Mouse (Mus musculus): Measurements from ENCODE around the gene Strip1.
"Not testable (repeated sequence)": the region's sequence is repeated elsewhere in the genome, so short reads cannot be mapped to it uniquely, and the experiment has no call there.

Strip1 gene

GRCm38 (mm10) chr3:107631523-107631958 is at the start of gene Strip1:
Gene Strip1, minus strand, starts transcription at chr3:107631694.
- peak; percentile 99 for DNase-seq (ENCODE audit: low read depth, low spot score)

DNA sequence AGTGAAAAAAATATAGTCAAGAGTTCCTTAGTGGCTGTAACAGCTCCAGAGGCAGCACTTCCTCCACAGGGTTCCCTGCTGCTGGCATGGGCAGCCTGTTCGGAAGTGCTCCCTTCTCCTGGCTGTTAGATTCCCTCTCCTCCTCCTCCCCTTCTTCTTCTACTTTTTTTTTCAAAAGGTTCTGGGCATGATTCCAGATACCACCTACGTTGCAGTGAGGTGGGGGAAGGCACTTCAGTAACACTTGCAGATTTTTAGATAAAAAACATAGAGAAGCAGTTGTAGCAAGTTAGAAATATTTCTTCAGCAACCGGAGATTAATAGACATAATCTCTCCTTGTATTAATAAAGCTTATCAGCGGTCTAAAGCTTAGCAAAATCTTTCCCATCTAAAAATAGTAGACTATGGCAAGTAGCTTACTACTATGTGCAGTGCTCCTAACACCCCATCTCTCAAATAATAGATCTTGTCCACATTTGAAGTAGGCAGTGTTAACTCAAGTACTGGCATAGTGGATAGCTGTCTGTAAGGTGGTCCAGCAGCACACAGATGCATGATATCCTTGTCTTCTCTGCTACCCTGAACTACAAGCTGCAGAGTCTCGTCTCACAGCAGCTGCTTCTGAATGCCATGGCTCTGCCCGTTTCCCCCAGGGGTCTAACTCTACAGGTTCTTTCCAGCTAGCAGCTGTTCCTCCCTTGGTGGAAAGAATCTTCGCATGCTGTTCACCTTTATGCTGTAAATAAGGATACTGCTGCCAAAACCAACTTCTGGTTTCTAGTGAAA is 49.5 kb upstream of the Strip1 start:
- peak; percentile 53 for DNase-seq (ENCODE audit: low read depth, low spot score)

- DNase-seq (ENCODE audit: low read depth, low spot score) = no peak
Observed at GRCm38 (mm10) chr3:107671509-107671908, 40.0 kb upstream of the Strip1 start.

GRCm38 (mm10) chr3:107670500-107670899 is 39.0 kb upstream of the Strip1 start:
- DNase-seq (ENCODE audit: low read depth, low spot score) = no peak

DNA sequence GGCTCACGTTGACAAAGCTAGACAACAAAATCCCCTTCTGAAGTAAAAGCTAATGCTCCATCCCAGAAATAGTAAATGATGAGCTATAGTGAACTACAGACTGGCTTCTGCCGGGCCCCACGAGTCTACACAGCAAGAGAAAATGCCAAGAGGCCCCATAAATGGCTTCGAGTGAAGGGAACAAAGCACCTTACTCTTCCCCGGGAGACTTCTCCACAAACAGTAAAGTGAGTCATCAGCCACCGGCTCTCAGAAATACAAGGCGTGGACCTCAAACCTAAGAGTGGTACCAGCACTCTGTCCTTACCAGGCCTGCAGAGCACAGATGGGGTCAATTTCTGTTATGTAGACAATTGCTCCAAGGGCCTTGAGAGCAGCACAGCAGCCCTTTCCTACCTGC is 37.3 kb upstream of the Strip1 start:
- DNase-seq (ENCODE audit: low read depth, low spot score) = no peak

- no peak for DNase-seq (ENCODE audit: low read depth, low spot score)
Observed at GRCm38 (mm10) chr3:107667426-107667825, 35.9 kb upstream of the Strip1 start.

GRCm38 (mm10) chr3:107664641-107665040 is 33.1 kb upstream of the Strip1 start:
- DNase-seq (ENCODE audit: low read depth, low spot score) = no peak

DNA sequence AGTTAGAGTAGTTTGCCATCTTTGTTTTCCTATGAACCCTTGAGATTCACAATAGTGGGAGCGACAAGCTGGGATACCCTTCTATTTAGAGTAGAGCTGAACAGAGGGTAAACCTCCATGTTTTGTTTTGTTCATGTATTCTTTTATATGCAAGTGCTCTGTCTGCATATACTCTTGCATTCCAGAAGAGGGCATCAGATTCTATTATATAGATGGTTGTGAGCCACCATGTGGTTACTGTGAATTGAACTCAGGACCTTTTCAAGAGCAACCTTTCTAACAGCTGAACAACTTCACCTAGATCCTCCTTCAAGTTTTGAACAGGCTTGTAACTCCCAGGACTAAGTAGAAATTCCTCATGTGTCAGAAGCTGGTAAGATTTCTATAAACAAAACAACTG is 27.5 kb upstream of the Strip1 start:
- DNase-seq (ENCODE audit: low read depth, low spot score) = peak; percentile 50

DNA sequence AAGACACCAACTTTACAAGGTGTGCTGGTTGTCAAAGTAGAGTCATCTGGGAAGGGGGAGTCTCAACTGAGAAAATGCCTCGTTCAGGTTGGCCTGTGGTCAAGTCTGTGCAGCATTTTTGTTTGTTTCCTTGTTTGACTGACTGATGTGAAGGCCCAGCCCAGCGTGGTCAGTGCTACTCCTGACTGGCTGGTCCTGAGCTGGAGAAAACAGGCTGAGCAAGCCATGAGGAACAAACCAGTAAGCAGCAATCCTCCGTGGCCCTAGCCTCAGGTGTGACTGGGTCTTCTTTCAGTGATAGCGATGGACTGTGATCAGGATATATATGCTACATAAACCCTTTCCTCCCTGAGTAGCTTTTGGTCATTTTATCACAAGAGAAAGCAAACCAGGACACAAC is 25.4 kb upstream of the Strip1 start:
- DNase-seq (ENCODE audit: low read depth, low spot score) = peak; percentile 27

DNA sequence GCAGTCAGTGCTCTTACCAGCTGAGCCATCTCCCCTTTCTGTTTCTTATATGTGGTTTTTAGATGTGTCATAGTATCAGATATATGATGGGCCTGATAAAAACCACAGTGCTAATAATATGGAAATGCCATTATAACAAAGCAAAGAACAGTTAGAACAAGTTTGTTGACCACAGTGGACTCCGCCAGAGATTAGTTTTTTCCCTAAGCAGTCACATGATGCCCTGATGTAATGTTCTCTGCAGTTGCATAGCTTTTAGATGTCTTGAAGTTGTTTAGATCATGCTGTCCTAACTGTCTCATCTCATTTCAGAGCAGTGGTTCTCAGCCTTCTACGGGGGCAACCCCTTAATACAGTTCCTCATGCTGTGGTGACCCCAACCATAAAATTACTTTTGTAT is 24.7 kb upstream of the Strip1 start:
- DNase-seq (ENCODE audit: low read depth, low spot score) = peak; percentile 72

GRCm38 (mm10) chr3:107655491-107655890 is 24.0 kb upstream of the Strip1 start:
- peak; percentile 24 for DNase-seq (ENCODE audit: low read depth, low spot score)

DNA sequence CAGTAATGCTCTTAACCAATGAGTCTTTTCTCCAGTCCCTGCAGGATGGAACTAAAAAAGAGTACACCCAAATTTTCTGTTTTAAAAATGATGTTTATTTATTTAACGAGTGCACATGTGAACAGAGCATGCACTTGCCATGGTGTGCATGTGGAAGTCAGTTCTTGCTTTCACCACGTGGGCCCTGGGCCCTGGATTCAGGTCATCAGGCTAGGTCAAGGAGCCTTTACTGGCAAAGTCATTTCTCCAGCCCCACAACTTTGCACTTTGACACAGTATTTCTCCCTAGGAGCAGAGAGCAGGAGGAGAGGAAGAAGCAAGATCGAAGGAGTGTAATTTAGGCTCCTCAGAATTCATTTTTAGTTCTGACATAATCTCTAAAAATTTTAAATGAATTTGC is 23.4 kb upstream of the Strip1 start:
- no peak for DNase-seq (ENCODE audit: low read depth, low spot score)

DNA sequence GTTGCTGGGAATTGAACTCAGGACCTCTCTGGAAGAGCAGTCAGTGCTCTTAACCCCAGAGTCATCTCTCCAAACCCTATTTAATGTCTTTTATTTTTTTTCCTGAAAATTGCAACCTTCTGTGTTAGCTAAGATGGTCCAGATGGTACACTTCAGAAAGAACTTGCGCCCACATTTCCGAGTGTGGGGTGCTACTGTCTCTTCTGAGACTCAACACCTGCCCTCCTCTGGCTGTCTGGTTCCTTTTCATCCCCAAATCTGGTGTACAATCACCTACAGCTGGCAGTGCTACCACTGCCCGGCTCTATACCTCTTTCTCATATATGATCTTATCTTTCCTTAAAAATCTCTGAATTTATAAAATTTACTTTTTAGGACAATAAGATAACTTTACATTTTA is 21.5 kb upstream of the Strip1 start:
- DNase-seq (ENCODE audit: low read depth, low spot score) = no peak

DNA sequence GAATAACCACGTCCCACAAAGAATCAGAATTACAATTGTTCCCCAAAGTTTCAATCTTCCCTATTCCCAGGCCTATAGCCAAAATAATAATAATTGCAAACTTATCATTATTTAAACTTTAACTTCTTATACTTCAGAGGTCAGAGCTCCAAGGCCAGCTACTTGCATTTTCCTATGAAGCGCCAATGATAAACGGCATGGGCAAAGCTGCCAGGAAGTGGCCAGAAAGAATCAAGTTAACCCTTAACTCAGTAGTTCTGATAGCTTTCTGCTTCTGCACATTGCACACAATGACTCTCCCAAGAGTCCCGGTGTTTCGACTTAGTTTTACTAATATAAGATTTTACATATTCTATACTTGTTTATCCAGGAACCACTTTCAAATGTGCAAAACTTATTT is 18.8 kb upstream of the Strip1 start:
- DNase-seq (ENCODE audit: low read depth, low spot score) = not testable (repeated sequence)

DNA sequence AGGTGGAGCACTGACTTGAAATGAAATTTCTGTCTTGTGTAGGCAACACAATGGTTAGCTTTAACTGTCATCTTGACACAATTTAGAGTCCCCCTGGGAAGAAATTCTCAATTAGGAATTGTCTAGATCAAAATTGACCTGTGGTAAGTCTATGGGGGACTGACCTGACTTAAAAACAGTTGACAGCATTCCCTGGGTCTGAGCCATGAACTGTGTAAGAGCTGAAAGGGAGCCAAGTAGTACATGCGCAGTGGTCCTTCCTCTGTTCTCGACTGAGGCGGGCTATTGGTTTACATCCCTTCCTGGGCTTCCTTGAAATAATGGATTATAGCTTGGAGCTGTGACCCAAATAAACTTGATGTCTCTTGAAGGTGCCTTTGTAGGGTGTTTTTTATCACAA is 15.5 kb upstream of the Strip1 start:
- no peak for DNase-seq (ENCODE audit: low read depth, low spot score)

GRCm38 (mm10) chr3:107637606-107638172 is 6.2 kb upstream of the Strip1 start:
- DNase-seq (ENCODE audit: low read depth, low spot score) = no peak

DNA sequence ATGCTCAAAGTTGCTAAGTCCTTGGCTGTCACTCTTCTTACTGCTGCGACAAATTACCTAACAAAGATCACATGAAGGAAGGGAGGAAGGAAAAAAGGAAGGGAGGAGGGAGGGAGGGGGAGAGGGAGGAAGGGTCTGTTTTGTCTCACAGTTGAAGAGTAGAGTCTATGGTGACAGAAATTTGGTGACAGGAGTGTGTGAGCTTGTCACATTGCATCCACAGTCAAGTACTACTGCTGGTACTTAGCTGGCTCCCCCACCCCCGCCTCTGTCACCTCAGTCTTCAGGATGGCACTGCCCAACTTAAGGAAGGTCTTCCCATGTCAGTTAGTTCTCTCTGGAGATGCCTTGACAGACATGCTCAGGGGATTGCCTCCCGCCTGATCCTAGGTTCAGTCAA is 4.7 kb upstream of the Strip1 start:
- DNase-seq (ENCODE audit: low read depth, low spot score) = no peak

- DNase-seq (ENCODE audit: low read depth, low spot score) = no peak
Observed at GRCm38 (mm10) chr3:107635836-107636235, 4.3 kb upstream of the Strip1 start.

DNA sequence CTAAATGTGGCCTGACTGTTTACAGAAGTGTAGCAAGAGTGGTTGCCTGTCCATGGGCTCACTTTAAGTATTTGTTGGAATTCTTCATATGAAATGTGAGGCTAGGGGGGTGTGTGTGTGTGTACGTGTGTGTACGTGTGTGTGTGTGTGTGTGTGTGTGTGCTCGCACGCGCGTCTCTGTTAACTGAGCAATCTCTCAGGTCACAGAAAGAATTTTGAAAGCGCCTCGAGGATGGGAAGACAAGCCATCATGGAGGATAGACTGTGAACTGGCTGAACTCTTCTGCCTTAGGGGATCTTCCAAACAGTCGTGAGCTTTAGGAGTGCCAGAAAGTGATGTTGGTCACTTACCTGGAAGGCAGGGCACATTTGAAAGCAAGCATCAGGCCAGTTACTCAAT is 2.4 kb upstream of the Strip1 start:
- DNase-seq (ENCODE audit: low read depth, low spot score) = no peak

DNA sequence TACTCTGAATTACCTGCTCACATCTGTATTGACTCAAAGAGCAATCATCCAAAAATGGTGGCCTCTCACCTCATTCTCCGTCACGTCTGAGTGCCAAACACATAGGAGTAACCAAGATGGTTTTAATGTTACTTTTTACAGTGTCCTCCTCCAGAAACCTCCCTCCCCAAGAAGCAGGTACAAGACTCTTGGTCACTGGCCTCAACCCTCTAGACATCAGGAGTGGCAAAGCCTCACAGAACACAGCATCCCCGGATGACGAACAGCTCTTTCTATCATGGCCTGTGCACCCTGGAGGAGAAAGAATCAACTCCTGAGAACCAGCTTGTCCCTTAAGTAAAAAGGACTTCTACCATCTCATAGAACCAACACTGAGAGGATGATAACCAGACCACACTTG is 1.3 kb upstream of the Strip1 start:
- no peak for DNase-seq (ENCODE audit: low read depth, low spot score)

DNA sequence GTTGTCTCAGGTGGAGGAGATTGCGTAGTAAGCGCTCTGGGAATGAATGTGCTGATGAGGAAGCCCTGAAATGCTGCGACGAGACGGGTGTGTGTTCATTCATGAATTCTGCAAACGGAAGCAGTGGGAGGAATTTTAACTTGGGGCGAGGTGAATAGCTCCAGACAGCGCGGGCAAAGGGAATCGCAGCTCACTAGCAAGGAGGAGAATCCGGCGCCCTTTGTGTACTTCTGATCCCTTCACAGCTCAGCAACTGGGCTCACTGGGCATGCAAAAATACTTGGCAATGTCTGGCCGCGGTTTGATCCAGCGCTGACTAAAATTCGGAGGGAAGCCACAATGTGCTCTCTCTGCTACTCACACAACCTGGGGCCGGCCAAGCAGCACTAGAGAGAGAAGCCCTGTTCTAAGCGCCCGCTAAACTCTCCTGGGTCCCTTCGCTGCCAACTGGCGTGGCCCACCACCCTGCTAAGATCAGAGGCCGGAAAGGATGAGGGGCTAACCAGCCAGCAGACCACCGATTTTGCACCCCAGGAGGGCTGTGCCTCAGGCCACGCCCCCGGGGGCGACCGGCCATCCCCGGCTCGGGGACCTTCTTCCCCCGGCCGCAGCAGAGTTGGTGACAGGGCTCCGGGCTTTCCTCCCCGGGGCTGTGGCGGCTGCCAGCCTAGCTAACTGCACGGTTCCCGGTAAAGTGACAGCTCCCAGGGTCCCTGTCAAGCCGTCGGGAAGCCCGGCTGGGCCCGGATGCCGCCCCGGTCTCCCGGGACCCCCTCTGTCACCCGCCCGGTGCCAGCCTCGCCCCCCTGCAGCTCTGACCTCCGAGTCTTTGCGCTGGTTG is 592 bp downstream of the Strip1 start, which contains the start of gene Gm10961:
TSS of gene Gm10961 (plus strand) at position 641 of the 841 bp plus-strand sequence.
- peak; percentile 53 for DNase-seq (ENCODE audit: low read depth, low spot score)

GRCm38 (mm10) chr3:107629411-107629810 is 2.1 kb downstream of the Strip1 start:
- DNase-seq (ENCODE audit: low read depth, low spot score) = no peak

Data from 3T3-L1 (cell line).